Mouse (Mus musculus) midbrain, embryonic 10.5 days (tissue): Measurements from ENCODE around the gene Atf7ip2. TPM values are rescaled to one million over a fixed set of nuclear protein-coding genes. Genes with fewer than 3 reads are reported as not detected.

Experiments used
- microRNA-seq: library from miRNA; unstranded; fragments of <30 nt; microRNA quantifications from one replicate; pipeline ENCODE4, GENCODE M21; 2017
- polyA plus RNA-seq: library from polyadenylated mRNA; unstranded; fragments of >200 nt; fragmentation: Nextera tagmentation; extraction: Ambion mirVana; gene quantifications from 2 replicates; pipeline ENCODE4 v1.2.1, GENCODE M21; 2016

The Atf7ip2 gene
- polyA plus RNA-seq, 1 experiment from 2014 or later, result 0.95 TPM

Small RNA genes lying within 50 kb of the gene (microRNA-seq; reads per million reads assigned to microRNA genes)
- gene Gm22932, result not detected

Other genes starting within 250 kb of the Atf7ip2 start
- 1.4 and 1.8 TPM in 2 replicates for gene Grin2a, start 197.2 kb upstream of the Atf7ip2 start, polyA plus RNA-seq
- 0.27 and 0.31 TPM in 2 replicates for gene Rpl39l, start 22.5 kb upstream of the Atf7ip2 start, polyA plus RNA-seq
- gene Emp2, start 121.3 kb downstream of the Atf7ip2 start, polyA plus RNA-seq, result 3.3 and 4.8 TPM in 2 replicates
- gene Tekt5, start 202.8 kb downstream of the Atf7ip2 start, polyA plus RNA-seq, result not detected in 2 replicates
- 73.7 and 80.5 TPM in 2 replicates for gene Nubp1, start 219.2 kb downstream of the Atf7ip2 start, polyA plus RNA-seq